Mouse (Mus musculus) telencephalon, adult 2 months (tissue): ENCODE results near the gene Gm11627.
"Not testable (repeated sequence)": the region's sequence is repeated elsewhere in the genome, so short reads cannot be mapped to it uniquely, and the experiment has no call there.

Source experiments
- DNase-seq: peaks from one replicate; pipeline ENCODE4 v3.0.0-alpha.2; 2011; ENCODE audit warnings: low read depth, low spot score

Gm11627 gene

DNA sequence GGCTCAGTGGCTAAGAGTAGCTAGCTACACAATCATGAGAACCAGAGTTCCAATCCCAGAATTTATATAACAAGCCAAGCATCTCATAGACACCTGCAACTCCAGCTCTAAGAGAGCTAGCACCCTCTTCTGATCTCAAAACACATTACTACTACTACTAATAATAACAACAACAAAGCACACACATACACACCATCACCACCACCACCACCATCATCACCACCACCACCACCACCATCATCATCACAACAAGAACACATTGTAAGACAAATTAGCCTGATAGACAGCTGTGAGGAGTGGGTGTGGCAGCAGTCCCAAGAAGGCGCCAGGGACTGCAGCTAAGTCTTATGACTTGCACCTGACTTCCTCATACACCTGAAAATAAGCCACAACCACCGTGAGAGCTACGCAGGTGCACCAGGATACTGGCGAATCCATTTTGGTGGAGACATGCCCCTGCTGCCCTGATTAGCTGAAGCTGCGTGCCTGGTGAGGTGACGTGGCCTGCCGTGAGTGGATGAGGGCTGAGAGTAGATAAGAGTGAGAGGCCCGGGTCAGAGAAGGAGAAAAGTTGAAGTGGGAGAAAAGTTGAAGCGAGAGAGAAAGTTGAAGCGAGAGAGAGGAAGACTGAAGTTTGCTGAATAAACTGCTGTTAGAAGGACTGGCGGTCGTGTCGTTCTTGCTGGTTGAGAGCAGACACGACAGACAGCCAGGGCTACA is 14.1 kb downstream of the Gm11627 start:
- not testable (repeated sequence) for DNase-seq

GRCm38 (mm10) chr11:102558704-102559103 is 20.6 kb downstream of the Gm11627 start:
- DNase-seq, result no peak

DNA sequence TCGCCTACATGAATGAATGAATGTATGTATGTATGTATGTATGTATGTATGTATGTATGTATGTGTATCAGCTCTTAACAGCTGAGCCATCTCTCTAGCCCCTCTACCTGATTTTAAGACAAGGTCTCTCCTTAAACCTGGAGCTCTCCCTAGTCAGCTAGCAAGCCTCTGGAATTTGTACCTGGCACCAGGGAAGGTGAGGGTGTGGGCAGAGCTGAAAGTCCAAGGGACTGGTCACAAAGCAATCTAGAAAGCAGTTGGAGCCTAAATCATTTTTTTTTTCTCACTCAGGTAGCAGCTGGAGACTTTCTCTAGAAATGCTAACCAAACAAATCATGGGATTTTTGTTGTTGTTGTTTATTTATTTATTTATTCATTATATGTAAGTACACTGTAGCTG is 21.9 kb downstream of the Gm11627 start:
- no peak for DNase-seq

GRCm38 (mm10) chr11:102556716-102557074 is 22.6 kb downstream of the Gm11627 start:
- no peak for DNase-seq

- DNase-seq, result peak; percentile 96
These were observed 23.1 kb downstream of the Gm11627 start, which contains the start of gene Gpatch8 for GRCm38 (mm10) chr11:102556031-102556715. TSS of gene Gpatch8 (minus strand) at chr11:102556392.

DNA sequence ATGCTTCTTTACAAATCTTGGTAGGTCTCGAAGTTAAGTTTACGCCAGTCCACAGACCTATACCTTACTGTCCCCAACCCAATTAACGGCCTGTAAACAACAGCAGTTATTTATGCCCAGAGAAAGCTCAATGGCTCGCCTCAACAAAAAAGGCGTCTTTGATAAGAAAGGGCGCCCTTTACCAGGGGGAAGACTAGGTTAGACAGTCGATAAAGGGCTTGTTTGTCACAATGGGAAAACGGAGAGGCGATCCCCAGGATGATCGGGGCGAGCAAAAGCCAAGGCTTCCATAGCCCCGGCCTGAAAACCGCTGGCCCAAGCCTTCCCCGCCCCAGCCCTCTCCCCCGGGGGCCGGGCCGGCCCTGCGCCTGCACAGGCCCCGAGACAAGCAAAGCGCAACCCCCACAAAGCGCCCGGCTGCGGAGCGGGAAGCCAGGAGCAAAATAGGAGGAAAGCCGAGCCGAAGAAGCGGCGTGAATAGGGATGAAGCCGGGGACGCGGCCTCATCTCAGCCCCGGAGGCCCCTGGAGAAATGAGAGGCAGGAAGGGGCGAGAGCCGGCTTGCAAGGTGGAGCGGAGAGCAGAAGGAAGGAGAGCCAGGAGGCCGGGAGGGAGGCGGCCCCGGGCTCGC is 23.7 kb downstream of the Gm11627 start:
- DNase-seq, result no peak

DNA sequence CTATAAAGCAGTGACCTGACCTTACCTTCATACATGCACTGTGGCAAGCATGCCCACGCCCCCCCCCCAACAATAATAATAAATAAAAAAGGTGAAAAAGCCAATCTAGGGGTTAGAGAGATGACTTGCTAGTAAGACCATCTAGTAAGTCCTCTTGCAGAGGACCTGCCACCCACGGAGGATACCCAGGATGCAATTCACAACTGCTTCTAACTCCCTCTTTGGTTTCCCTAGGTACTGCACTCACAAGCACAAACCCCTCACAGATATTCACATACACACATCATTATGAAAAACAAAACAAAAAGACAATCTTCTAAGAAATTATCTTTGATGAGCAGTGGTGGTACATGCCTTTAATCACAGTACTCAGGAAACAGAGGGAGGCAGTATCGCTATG is 27.2 kb downstream of the Gm11627 start:
- DNase-seq, result no peak

- DNase-seq, result no peak
These were observed 28.1 kb downstream of the Gm11627 start for GRCm38 (mm10) chr11:102551176-102551575.

DNA sequence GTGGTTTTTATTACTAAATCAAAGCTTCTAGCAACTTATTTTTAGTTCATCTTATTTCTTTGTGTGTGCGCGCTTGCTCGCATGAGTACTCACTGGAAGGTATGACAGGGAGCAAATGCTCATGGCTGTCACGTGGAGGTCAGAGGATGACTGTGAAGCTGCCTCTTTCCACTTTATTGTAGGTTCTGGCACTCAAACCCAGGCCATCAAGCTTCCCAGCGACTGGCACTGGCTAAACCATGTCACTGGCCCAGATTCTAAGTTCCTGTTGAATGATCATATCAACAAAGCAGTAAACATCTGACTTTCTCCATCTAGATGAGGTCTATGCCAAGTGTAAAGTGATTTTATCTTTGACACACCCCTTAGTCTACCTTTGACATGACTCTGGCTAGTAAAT is 37.8 kb downstream of the Gm11627 start:
- DNase-seq, result no peak

DNA sequence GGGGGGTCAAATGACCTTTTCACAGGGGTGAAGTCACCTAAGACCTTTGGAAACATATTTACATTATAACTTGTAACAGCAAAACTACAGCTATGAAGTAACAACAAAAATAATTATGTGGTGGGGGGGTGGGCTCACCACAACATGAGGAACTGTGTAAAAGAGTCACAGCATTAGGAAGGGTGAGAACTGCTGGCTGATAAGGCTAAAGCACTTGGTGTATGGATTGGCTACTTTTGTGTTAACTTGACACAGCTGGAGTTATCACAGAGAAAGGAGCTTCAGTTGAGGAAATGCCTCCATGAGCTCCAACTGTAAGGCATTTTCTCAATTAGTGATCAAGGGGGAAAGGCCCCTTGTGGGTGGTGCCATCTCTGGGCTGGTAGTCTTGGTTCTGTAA is 39.0 kb downstream of the Gm11627 start:
- DNase-seq, result not testable (repeated sequence)

DNA sequence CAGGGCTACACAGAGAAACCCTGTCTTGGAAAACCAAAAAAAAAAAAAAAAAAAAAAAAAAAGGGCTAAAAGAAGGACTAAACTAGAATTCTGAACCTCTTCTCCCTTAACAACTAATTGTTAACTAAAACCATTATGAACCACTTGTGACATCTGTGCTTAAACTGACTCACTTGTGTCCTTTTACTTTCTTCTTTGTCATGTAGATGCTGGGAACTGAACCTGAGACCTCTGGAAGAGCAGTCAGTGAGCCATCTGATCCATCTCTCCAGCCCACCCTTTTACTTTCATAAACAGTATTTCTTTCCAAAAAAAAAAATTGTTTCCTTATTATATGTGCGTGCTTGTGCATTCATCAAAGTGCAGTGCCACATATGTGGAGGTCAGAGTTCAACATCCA is 39.6 kb downstream of the Gm11627 start:
- DNase-seq, result no peak

GRCm38 (mm10) chr11:102536210-102536609 is 43.1 kb downstream of the Gm11627 start:
- no peak for DNase-seq

- DNase-seq, result no peak
These were observed 45.2 kb downstream of the Gm11627 start for GRCm38 (mm10) chr11:102534078-102534477.

GRCm38 (mm10) chr11:102531425-102531824 is 47.8 kb downstream of the Gm11627 start:
- DNase-seq, result no peak
